Mouse (Mus musculus): ENCODE data around the gene Itih1. TPM values are rescaled to one million over a fixed set of nuclear protein-coding genes. Genes with fewer than 3 reads are reported as not detected.

Gene Itih1
- total and polyA plus RNA-seq, 3 experiments = not detected

- peak; percentile 35; the same call in 1 of the 2 replicates for TF ChIP-seq MEF2A (IDR thresholded peaks at IDR 0.05; ENCODE audit: borderline replicate concordance, low read depth, low read length)
- no peak for TF ChIP-seq E2F4 (IDR thresholded peaks at IDR 0.05; ENCODE audit: insufficient replicate concordance, low read depth, low read length)
- TF ChIP-seq RAD21 (IDR thresholded peaks at IDR 0.05; ENCODE audit: low read depth, low read length) = peak; percentile 73
- no peak for TF ChIP-seq MAFK (IDR thresholded peaks at IDR 0.05; ENCODE audit: insufficient replicate concordance, low read length)
- no peak; the same call in 1 of the 2 replicates for TF ChIP-seq SIN3A (IDR thresholded peaks at IDR 0.05; ENCODE audit: low read length)
- TF ChIP-seq CTCF (conservative IDR thresholded peaks at IDR 0.05 in 1 of 2, IDR thresholded peaks at IDR 0.05 in 1 of 2; ENCODE audit: low read depth in 2 of 2, low read length in 2 of 2) = peak; percentile 82 to 88
These were observed 978 bp upstream of the Itih1 start (continued) for GRCm38 (mm10) chr14:30943860-30944674.

GRCm38 (mm10) chr14:30942254-30942653 is 835 bp downstream of the Itih1 start:
- TF ChIP-seq MXI1 (IDR thresholded peaks at IDR 0.05; ENCODE audit: low read depth, low read length) (no peak), NELFE (IDR thresholded peaks at IDR 0.05; ENCODE audit: low read depth, low read length) (no peak), MAX (IDR thresholded peaks at IDR 0.05; ENCODE audit: low read length) (no peak), MYC (IDR thresholded peaks at IDR 0.05; ENCODE audit: low read depth, low read length) (no peak), UBTF (IDR thresholded peaks at IDR 0.05; ENCODE audit: low read depth, low read length) (no peak), KAT2A (IDR thresholded peaks at IDR 0.05; ENCODE audit: insufficient replicate concordance, low read length) (no peak), IRF4 (IDR thresholded peaks at IDR 0.05; ENCODE audit: low read depth, low read length) (no peak), ZC3H11A (IDR thresholded peaks at IDR 0.05; ENCODE audit: low read depth, low read length) (no peak), PAX5 (IDR thresholded peaks at IDR 0.05; ENCODE audit: low read length) (no peak), ETS1 (conservative IDR thresholded peaks at IDR 0.05; ENCODE audit: low read depth, low read length) (no peak), RCOR1 (conservative IDR thresholded peaks at IDR 0.05; ENCODE audit: low read depth, low read length) (no peak)
- H3K27ac ChIP-seq (ENCODE audit: insufficient read depth, low read depth) = no peak overlapping the region
- peaks cover 5% of the 10 kb centered on the region for H3K27me3 ChIP-seq (replicated peaks)
- no peak overlapping the region for H3K4me2 ChIP-seq (ENCODE audit: insufficient read depth, low read depth, poor library complexity, severe bottlenecking)
- dilution Hi-C loops (cut with MboI; ENCODE audit: extremely low pct_ligation_motif_present, extremely low pct_unique_long_range_greater_than_20kb, low sequenced_read_pairs) (no loop called here), in situ Hi-C loops (cut with MboI; ENCODE audit: low pct_ligation_motif_present, low pct_unique_long_range_greater_than_20kb, low sequenced_read_pairs) (no loop called here)
- H3K36me3 ChIP-seq (replicated peaks in 1 of 2; ENCODE audit: control insufficient read depth in 1 of 2, insufficient read depth in 1 of 2, low read length in 1 of 2) = peaks cover 0 to 4% of the 10 kb centered on the region in 2 experiments
- peaks cover 29 to 38% of the 10 kb centered on the region in 2 experiments for H3K4me1 ChIP-seq (ENCODE audit: control insufficient read depth in 1 of 2, insufficient read depth in 2 of 2)
- no peak for DNase-seq (ENCODE audit: extremely low read depth)
- H3K9ac ChIP-seq (ENCODE audit: insufficient read depth, low read depth) = no peak overlapping the region
- no peaks in the 10 kb centered on the region for H3K9me3 ChIP-seq (replicated peaks; ENCODE audit: low read length)
- H3K79me2 ChIP-seq (replicated peaks; ENCODE audit: control insufficient read depth, extremely low read depth, insufficient read depth, poor library complexity, severe bottlenecking) = no peaks in the 10 kb centered on the region
- no peak overlapping the region for H3K4me3 ChIP-seq (replicated peaks in 1 of 3; ENCODE audit: low read depth in 2 of 3, low read length in 2 of 3, poor library complexity in 1 of 3)

- dilution Hi-C loops (cut with MboI; ENCODE audit: extremely low pct_ligation_motif_present, extremely low pct_unique_long_range_greater_than_20kb, low sequenced_read_pairs) = no loop called here
- H3K27me3 ChIP-seq (replicated peaks) = peaks cover 9% of the 10 kb centered on the region
These were observed 9.7 kb downstream of the Itih1 start for GRCm38 (mm10) chr14:30933351-30933750.

More at GRCm38 (mm10) chr14:30933351-30933750, 9.7 kb downstream of the Itih1 start:
- Histone ChIP-seq H3K36me3 (replicated peaks in 1 of 2; ENCODE audit: control insufficient read depth in 1 of 2, insufficient read depth in 1 of 2, low read length in 1 of 2) (no peaks in the 10 kb centered on the region), H3K27ac (ENCODE audit: insufficient read depth, low read depth) (no peak overlapping the region), H3K4me1 (ENCODE audit: control insufficient read depth in 1 of 2, insufficient read depth in 2 of 2) (no peaks in the 10 kb centered on the region), H3K79me2 (replicated peaks; ENCODE audit: control insufficient read depth, extremely low read depth, insufficient read depth, poor library complexity, severe bottlenecking) (no peaks in the 10 kb centered on the region), H3K4me3 (replicated peaks in 1 of 3; ENCODE audit: low read depth in 2 of 3, low read length in 2 of 3, poor library complexity in 1 of 3) (no peak overlapping the region), H3K9me3 (replicated peaks; ENCODE audit: low read length) (no peaks in the 10 kb centered on the region), H3K4me2 (ENCODE audit: insufficient read depth, low read depth, poor library complexity, severe bottlenecking) (no peak overlapping the region), H3K9ac (ENCODE audit: insufficient read depth, low read depth) (no peak overlapping the region)
- TF ChIP-seq JUND (conservative IDR thresholded peaks at IDR 0.05; ENCODE audit: low read depth, low read length) (no peak), MAZ (IDR thresholded peaks at IDR 0.05; ENCODE audit: low read depth, low read length) (no peak), USF1 (IDR thresholded peaks at IDR 0.05; ENCODE audit: low read depth, low read length) (no peak), ETS1 (conservative IDR thresholded peaks at IDR 0.05; ENCODE audit: low read depth, low read length) (no peak), MAFK (IDR thresholded peaks at IDR 0.05; ENCODE audit: insufficient replicate concordance, low read length) (no peak), RAD21 (IDR thresholded peaks at IDR 0.05; ENCODE audit: low read depth, low read length) (no peak), TBP (conservative IDR thresholded peaks at IDR 0.05; ENCODE audit: low read depth, low read length) (no peak), SIN3A (IDR thresholded peaks at IDR 0.05; ENCODE audit: low read length) (no peak), SMC3 (IDR thresholded peaks at IDR 0.05; ENCODE audit: low read depth, low read length) (no peak), ZNF384 (IDR thresholded peaks at IDR 0.05; ENCODE audit: low read depth, low read length) (no peak), MYC (IDR thresholded peaks at IDR 0.05; ENCODE audit: low read depth, low read length) (no peak), IRF4 (IDR thresholded peaks at IDR 0.05; ENCODE audit: low read depth, low read length) (no peak), ZKSCAN1 (IDR thresholded peaks at IDR 0.05; ENCODE audit: borderline replicate concordance, low read depth, low read length) (no peak), KAT2A (IDR thresholded peaks at IDR 0.05; ENCODE audit: insufficient replicate concordance, low read length) (no peak), CHD1 (IDR thresholded peaks at IDR 0.05; ENCODE audit: low read depth, low read length) (no peak), UBTF (IDR thresholded peaks at IDR 0.05; ENCODE audit: low read depth, low read length) (no peak)
- in situ Hi-C loops (cut with MboI; ENCODE audit: low pct_ligation_motif_present, low pct_unique_long_range_greater_than_20kb, low sequenced_read_pairs) = no loop called here
- no peak for DNase-seq (ENCODE audit: extremely low read depth)
